Mouse (Mus musculus): ENCODE measurements around the gene Tcp11l1. TPM values are rescaled to one million over a fixed set of nuclear protein-coding genes. Genes with fewer than 3 reads are reported as not detected.
A peak's percentile ranks its signal among the peaks of the same experiment; 100 is the strongest.

The Tcp11l1 gene
- polyA plus RNA-seq, 1 experiment from 2014 or later, result 57.0 TPM

DNA sequence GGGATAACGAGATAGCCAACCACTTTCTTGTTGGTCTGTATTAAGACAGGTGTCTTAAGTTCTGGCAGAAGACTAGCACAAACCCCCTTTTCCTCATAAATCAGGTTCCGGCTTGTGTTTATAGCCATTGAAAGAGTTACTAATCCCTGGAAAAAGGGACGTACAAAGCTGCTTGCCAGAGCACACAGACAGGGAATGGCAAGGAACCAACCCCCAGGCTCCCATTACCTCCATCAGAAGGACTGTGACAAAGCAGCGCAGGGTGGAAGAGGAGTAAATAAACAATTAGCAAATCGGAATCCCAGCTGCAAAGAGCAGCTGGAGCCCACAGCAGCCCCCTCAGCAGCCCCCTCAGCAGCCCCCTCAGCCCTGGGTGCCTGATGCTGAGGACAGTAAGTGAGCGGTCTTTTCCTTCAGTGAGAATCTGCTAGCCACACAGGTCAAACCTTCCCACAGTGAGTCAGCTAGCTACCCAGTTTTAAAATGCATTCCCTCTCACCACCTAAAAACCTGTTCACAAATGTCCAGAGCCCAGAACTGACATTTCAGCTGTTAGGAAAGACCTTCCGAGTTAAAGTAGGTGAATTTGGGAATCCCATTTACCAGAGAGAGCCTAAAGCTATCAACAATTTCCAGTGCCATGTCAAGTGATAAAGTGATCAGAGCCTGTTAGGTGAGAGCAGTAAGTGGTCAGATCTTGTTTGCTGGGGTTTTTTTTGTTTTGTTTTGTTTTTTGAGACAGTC lies 29.2 kb upstream of the Tcp11l1 start:
- Histone ChIP-seq H3K4me2 (replicated peaks; ENCODE audit: low read depth, low read length) (peak overlapping the region; percentile 91), H3K4me1 (ENCODE audit: control insufficient read depth, insufficient read depth, low read length) (peaks cover 25% of the 10 kb centered on the region), H3K27ac (ENCODE audit: low read depth, low read length) (no peak overlapping the region), H3K4me3 (ENCODE audit: low read length) (peak overlapping the region; percentile 84; the same call in 1 of the 2 replicates), H3K9ac (ENCODE audit: low read depth, low read length) (peak overlapping the region; percentile 12; the same call in 1 of the 2 replicates), H3K27me3 (ENCODE audit: control insufficient read depth, insufficient read depth, low read length) (no peaks in the 10 kb centered on the region), H3K9me3 (ENCODE audit: control insufficient read depth, low read length) (no peaks in the 10 kb centered on the region), H3K36me3 (ENCODE audit: control insufficient read depth, insufficient read depth, low read length) (no peaks in the 10 kb centered on the region)
- ATAC-seq (ENCODE audit: low FRiP score, low TSS enrichment), result no peak
- WGBS, result 23% methylated on average over 7 of the region's 7 CpGs

DNA sequence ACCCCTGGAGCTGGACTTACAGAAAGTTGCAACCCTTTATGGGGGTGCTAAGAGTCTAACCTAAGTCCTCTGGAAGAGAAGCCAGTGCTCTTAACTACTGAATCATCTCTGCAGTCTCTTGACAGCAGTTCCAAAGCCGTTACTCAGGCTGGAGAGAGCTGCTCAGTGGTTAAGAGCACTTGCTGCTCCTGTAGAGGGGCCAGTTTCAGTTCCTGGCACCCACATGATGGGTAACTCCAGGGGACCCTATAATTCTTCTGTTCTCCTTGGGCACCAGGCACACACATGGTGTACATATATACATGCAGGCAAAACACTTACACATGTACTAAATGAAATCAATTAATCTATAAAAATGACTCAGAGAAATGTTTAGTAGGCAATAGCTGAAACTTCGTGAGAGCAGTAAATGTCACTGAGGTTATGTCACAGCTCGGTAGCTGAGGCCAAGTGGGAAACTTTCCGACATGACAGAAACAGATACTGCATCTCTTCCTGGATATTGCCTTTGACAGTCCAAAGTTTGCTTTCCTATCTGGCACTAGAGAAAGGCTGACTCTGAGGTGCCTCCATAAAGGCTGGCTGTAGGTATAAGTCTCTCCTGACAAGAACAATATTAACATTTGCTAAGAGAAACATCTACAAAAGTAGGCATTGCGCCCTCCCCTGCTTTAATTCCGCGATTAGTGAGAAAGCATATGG lies 28.4 kb upstream of the Tcp11l1 start:
- 41% methylated on average over 7 of the region's 7 CpGs for WGBS
- no peak for ATAC-seq (ENCODE audit: low FRiP score, low TSS enrichment)
- H3K4me3 ChIP-seq (ENCODE audit: low read length), result no peak overlapping the region

DNA sequence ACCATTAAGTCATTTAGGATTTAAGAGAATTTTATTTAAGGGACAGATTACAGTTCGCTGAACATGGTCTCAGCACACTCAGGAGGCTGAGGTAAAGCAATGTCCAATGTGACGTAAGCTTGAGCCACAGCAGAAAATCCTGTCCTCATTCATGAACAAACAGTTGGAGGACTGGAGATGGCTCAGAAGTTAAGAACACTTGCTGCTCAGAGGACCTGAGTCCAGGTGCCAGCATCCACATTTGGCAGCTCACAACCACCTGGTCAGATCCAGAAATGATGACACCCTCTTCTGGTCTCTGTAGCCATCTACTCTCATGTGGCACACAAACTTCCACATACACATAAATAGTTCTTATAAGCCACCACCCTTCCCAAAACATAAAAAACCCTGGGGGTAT lies 27.7 kb upstream of the Tcp11l1 start:
- 90% methylated on average over 2 of the region's 2 CpGs for WGBS
- ATAC-seq (ENCODE audit: low FRiP score, low TSS enrichment), result no peak

More for the DNA sequence above, 28.4 kb upstream of the Tcp11l1 start:
- Histone ChIP-seq H3K27me3 (ENCODE audit: control insufficient read depth, insufficient read depth, low read length) (no peaks in the 10 kb centered on the region), H3K27ac (ENCODE audit: low read depth, low read length) (no peak overlapping the region), H3K9me3 (ENCODE audit: control insufficient read depth, low read length) (no peaks in the 10 kb centered on the region), H3K4me1 (ENCODE audit: control insufficient read depth, insufficient read depth, low read length) (peaks cover 25% of the 10 kb centered on the region), H3K36me3 (ENCODE audit: control insufficient read depth, insufficient read depth, low read length) (no peaks in the 10 kb centered on the region), H3K9ac (ENCODE audit: low read depth, low read length) (no peak overlapping the region), H3K4me2 (replicated peaks; ENCODE audit: low read depth, low read length) (no peak overlapping the region; the same call in 1 of the 2 replicates)

DNA sequence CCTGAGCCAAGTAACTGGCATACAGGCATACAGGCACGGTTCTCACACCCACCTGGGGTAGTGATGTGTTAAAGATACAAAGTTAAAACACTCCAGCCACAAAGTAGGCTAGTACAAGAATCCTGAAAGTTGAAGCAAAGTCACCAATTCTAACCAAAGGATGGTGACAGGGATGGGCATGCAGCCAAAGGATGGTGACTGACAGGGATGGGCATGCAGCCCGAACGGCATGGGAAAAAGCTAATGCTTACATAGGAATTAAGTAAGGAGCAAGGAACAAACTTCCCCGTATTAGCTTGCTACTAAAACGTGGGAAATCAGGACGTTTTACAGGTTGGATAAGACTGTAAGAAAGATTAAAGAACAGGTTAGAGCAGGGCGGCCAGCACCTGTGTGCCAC lies 24.3 kb upstream of the Tcp11l1 start:
- H3K4me3 ChIP-seq (ENCODE audit: low read length), result no peak overlapping the region
- no peak for ATAC-seq (ENCODE audit: low FRiP score, low TSS enrichment)
- no peak overlapping the region for H3K9ac ChIP-seq (ENCODE audit: low read depth, low read length)
- H3K9me3 ChIP-seq (ENCODE audit: control insufficient read depth, low read length), result no peaks in the 10 kb centered on the region
- peaks cover 9% of the 10 kb centered on the region for H3K4me1 ChIP-seq (ENCODE audit: control insufficient read depth, insufficient read depth, low read length)
- WGBS, result 63% methylated on average over 7 of the region's 7 CpGs
- H3K4me2 ChIP-seq (replicated peaks; ENCODE audit: low read depth, low read length), result no peak overlapping the region
- no peaks in the 10 kb centered on the region for H3K36me3 ChIP-seq (ENCODE audit: control insufficient read depth, insufficient read depth, low read length)
- no peak overlapping the region; the same call in 1 of the 2 replicates for H3K27ac ChIP-seq (ENCODE audit: low read depth, low read length)
- H3K27me3 ChIP-seq (ENCODE audit: control insufficient read depth, insufficient read depth, low read length), result no peaks in the 10 kb centered on the region

More for the DNA sequence above, 27.7 kb upstream of the Tcp11l1 start:
- Histone ChIP-seq H3K4me2 (replicated peaks; ENCODE audit: low read depth, low read length) (no peak overlapping the region), H3K9ac (ENCODE audit: low read depth, low read length) (no peak overlapping the region), H3K4me1 (ENCODE audit: control insufficient read depth, insufficient read depth, low read length) (peaks cover 25% of the 10 kb centered on the region), H3K4me3 (ENCODE audit: low read length) (no peak overlapping the region), H3K27ac (ENCODE audit: low read depth, low read length) (no peak overlapping the region), H3K9me3 (ENCODE audit: control insufficient read depth, low read length) (no peaks in the 10 kb centered on the region), H3K27me3 (ENCODE audit: control insufficient read depth, insufficient read depth, low read length) (no peaks in the 10 kb centered on the region), H3K36me3 (ENCODE audit: control insufficient read depth, insufficient read depth, low read length) (no peaks in the 10 kb centered on the region)

DNA sequence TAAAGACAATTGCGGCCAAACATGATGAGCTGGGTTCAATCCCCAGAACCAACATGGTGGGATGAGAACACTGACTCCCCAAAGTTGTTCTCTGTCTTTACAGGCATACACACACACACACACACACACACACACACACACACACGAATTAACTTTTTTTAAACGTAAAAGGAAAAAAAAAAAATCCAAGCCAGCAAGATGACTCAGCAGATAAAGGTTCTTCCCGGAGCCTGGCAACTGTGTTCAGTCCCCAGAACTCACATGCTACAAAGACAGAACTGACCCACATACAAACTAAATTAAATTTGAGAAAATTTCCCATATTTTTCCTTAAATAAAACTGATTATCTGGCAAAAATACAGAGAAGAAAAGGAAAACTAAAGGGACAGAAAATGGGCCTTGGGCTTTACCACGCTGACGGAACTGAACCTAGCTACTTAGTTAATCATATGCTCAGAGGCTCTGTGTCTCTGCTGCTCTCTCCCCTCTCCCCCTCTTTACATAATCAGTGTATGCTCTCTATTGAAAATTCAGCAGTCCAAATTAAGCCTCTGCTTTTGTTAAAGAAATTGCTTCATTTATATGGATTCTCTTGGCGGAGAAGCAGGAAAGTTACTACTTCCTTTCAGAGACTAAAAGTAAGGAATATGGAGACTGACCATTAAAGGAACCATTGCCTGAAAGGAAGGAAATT lies 20.7 kb upstream of the Tcp11l1 start:
- 73% methylated on average over 7 of the region's 7 CpGs for WGBS
- H3K4me2 ChIP-seq (replicated peaks; ENCODE audit: low read depth, low read length), result no peak overlapping the region
- ATAC-seq (ENCODE audit: low FRiP score, low TSS enrichment), result no peak

DNA sequence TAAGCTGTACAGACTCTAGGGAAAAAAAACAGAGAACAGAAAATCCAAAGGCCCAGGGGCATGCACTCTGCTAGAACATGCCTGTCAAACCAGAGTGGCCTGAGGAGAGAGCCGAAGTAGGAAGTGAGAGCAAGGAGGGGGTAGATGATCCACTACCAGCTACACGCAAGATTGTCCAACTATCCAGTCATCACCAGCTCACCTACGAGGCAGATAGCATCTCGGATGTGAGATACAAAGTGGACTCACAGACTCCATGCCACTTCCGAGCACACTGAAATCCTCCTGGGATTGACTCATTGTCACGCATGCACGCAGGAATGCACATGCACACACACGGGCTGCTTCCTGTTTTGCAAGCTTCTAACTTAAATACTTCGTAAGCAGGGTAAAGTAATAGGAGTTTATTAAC lies 20.1 kb upstream of the Tcp11l1 start:
- WGBS, result 67% methylated on average over 9 of the region's 9 CpGs
- no peak overlapping the region for H3K4me2 ChIP-seq (replicated peaks; ENCODE audit: low read depth, low read length)
- H3K9ac ChIP-seq (ENCODE audit: low read depth, low read length), result no peak overlapping the region

More for the DNA sequence above, 20.7 kb upstream of the Tcp11l1 start:
- no peak overlapping the region for H3K4me3 ChIP-seq (ENCODE audit: low read length)
- no peak overlapping the region for H3K9ac ChIP-seq (ENCODE audit: low read depth, low read length)
- no peaks in the 10 kb centered on the region for H3K27me3 ChIP-seq (ENCODE audit: control insufficient read depth, insufficient read depth, low read length)
- H3K4me1 ChIP-seq (ENCODE audit: control insufficient read depth, insufficient read depth, low read length), result no peaks in the 10 kb centered on the region
- H3K9me3 ChIP-seq (ENCODE audit: control insufficient read depth, low read length), result no peaks in the 10 kb centered on the region
- no peak overlapping the region for H3K27ac ChIP-seq (ENCODE audit: low read depth, low read length)
- no peaks in the 10 kb centered on the region for H3K36me3 ChIP-seq (ENCODE audit: control insufficient read depth, insufficient read depth, low read length)

DNA sequence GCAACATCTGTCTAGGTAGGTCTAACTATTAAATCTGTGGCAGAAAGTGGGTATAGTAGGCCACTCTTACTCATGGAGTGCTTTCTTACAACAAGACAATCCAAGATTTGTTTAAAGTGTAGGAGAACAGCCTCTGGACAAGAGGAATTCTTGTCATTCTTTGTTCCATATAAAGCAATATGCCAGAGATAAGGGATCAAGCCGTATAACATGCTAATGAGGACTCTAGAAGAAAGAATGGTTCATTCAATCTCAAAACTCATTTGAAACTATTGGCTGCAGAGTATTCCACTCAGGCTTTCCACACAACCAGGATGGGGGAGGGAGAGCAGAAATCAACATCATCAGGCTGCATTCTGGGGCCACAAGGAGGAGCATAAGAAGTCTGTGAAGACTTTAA lies 15.4 kb upstream of the Tcp11l1 start:
- no peak overlapping the region for H3K27ac ChIP-seq (ENCODE audit: low read depth, low read length)
- WGBS, result 67% methylated on average over 1 of the region's 1 CpGs
- H3K27me3 ChIP-seq (ENCODE audit: control insufficient read depth, insufficient read depth, low read length), result no peaks in the 10 kb centered on the region
- H3K9ac ChIP-seq (ENCODE audit: low read depth, low read length), result no peak overlapping the region
- no peaks in the 10 kb centered on the region for H3K36me3 ChIP-seq (ENCODE audit: control insufficient read depth, insufficient read depth, low read length)
- H3K4me3 ChIP-seq (ENCODE audit: low read length), result no peak overlapping the region
- H3K4me1 ChIP-seq (ENCODE audit: control insufficient read depth, insufficient read depth, low read length), result no peaks in the 10 kb centered on the region
- no peak for ATAC-seq (ENCODE audit: low FRiP score, low TSS enrichment)
- no peaks in the 10 kb centered on the region for H3K9me3 ChIP-seq (ENCODE audit: control insufficient read depth, low read length)
- H3K4me2 ChIP-seq (replicated peaks; ENCODE audit: low read depth, low read length), result no peak overlapping the region

More for the DNA sequence above, 20.1 kb upstream of the Tcp11l1 start:
- H3K4me1 ChIP-seq (ENCODE audit: control insufficient read depth, insufficient read depth, low read length), result no peaks in the 10 kb centered on the region
- no peak overlapping the region for H3K27ac ChIP-seq (ENCODE audit: low read depth, low read length)
- H3K27me3 ChIP-seq (ENCODE audit: control insufficient read depth, insufficient read depth, low read length), result no peaks in the 10 kb centered on the region
- H3K4me3 ChIP-seq (ENCODE audit: low read length), result no peak overlapping the region
- H3K9me3 ChIP-seq (ENCODE audit: control insufficient read depth, low read length), result no peaks in the 10 kb centered on the region
- H3K36me3 ChIP-seq (ENCODE audit: control insufficient read depth, insufficient read depth, low read length), result no peaks in the 10 kb centered on the region
- no peak for ATAC-seq (ENCODE audit: low FRiP score, low TSS enrichment)

DNA sequence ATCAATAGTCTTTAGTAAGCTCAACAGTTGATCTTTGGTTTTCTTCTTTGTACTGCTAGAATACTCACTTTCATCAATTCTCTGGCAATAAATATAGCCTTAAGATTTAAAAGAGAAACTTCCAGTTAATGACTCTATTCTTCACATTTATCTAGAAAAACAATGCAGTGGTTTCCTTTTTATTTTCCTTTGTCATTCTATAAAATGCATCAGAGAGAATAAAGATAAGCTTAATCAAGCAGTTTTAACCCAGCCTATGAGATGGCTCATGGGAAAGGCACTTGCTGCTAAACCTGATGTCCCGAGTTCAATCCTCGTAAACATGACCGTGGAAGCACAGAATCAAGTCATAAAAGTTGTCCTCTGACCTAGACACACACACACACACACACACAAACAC lies 10.1 kb upstream of the Tcp11l1 start:
- Histone ChIP-seq H3K27me3 (ENCODE audit: control insufficient read depth, insufficient read depth, low read length) (no peaks in the 10 kb centered on the region), H3K4me1 (ENCODE audit: control insufficient read depth, insufficient read depth, low read length) (no peaks in the 10 kb centered on the region), H3K9ac (ENCODE audit: low read depth, low read length) (no peak overlapping the region), H3K4me2 (replicated peaks; ENCODE audit: low read depth, low read length) (no peak overlapping the region), H3K36me3 (ENCODE audit: control insufficient read depth, insufficient read depth, low read length) (no peaks in the 10 kb centered on the region), H3K9me3 (ENCODE audit: control insufficient read depth, low read length) (no peaks in the 10 kb centered on the region), H3K4me3 (ENCODE audit: low read length) (no peak overlapping the region), H3K27ac (ENCODE audit: low read depth, low read length) (no peak overlapping the region)
- whole genome bisulfite sequencing, result 51% methylated on average over 3 of the region's 3 CpGs
- ATAC-seq (ENCODE audit: low FRiP score, low TSS enrichment), result no peak

Measured in kidney, embryonic 14.5 days (tissue).